Mouse (Mus musculus): ENCODE measurements around the gene Xpa. TPM values are rescaled to one million over a fixed set of nuclear protein-coding genes. Genes with fewer than 3 reads are reported as not detected.
"Not testable (repeated sequence)": the region's sequence is repeated elsewhere in the genome, so short reads cannot be mapped to it uniquely, and the experiment has no call there.

Gene Xpa
- total RNA-seq (2021) = 1 to 10 TPM; 6.4 to 6.7 TPM
- long read RNA-seq, experiment 1, partial matches to known transcripts = 0 of 2 reads
- long read RNA-seq, experiment 1, other reads (novel, unspliced or antisense) = 1 of 2 reads
- long read RNA-seq, experiment 2, transcript Xpa-201 (6 exons, 955 nt) = major isoform, 8 of 15 reads
- long read RNA-seq, experiment 2, partial matches to known transcripts = 0 of 15 reads
- long read RNA-seq, experiment 2, other reads (novel, unspliced or antisense) = 6 of 15 reads

DNA sequence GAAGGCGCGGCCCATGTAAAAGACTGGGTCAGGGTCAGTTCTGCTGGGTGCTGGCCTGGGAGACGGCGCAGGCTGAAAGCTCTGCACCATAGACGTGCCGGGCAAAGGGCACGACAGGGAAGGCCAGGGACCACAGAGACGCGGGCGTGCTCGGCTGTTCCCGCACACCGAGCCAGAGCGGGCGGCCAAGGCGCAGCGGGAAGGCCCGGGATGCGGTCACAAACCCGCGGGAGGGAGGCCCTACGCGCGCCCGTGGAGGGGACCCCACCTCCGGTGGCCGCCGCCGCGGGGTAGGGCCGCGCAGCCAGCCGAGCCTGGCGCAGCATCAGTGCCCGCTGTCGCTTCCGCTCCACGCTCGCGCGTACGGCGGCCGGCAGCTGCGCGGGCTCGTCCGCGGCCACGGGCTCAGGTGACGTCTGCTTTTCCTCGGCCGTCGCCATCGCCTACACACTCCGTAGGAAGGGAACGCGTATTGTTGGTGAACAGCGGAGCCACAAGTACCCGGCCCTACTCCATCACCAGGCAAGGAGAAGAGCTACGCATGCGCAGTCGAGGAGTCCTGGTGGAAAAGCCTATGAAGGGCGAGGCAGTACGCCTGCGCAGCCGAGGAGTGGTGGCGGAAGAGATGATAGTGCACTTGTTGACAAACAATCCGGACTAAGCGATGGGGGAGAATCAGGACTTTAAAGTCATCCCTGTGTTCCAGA lies at the start of gene Xpa:
Gene Xpa, minus strand, starts transcription at position 531 of the 707 bp plus-strand sequence.
- DNase-seq = peak; percentile 89 to 94
- intact Hi-C loops (cut with DNase I) = loop anchor here (10.0 kb wide), 1 partner anchor 249 kb away; no protein-coding TSS in a partner anchor

GRCm38 (mm10) chr4:46235871-46236270 lies 39.8 kb upstream of the Xpa start:
- DNase-seq = no peak
- intact Hi-C loops (cut with DNase I) = no loop called here

DNA sequence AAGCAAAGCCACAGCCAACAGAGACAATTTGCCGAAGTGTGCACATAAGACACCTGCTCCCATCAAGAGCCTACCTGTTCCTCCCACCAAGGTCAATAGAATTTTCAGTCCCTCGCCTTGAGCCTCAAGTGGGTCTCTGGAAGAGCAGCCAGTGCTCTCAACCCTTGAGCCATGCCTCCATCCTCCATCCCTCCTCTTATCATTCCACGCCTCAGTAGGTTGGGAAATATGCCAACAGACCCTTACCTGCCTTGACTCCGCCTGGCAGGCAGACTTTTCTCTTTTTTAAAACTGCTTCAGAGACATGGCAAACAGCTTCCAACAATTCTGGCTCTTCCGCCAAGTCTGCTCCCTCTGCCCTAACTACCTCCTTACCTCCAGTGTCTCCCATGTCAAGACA lies 38.6 kb upstream of the Xpa start:
- no peak for DNase-seq
- intact Hi-C loops (cut with DNase I) = no loop called here

- intact Hi-C loops (cut with DNase I) = no loop called here
- no peak for DNase-seq
Measured at GRCm38 (mm10) chr4:46226972-46227535, 30.9 kb upstream of the Xpa start.

DNA sequence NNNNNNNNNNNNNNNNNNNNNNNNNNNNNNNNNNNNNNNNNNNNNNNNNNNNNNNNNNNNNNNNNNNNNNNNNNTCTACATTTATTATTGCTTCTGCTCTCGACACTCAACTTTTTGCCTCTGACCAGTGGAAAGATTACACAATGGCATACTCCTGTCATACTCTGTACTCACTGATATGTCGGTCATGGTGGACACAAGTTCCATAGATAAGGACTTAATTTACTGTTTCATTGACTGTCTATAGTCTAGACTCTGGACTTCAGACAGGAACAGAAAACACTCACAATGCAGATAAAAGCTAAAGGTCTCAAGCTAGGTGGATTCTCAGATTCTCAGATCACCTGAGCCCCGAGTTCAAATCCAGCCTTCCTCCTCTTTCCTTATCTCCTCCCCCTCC lies 25.0 kb upstream of the Xpa start:
- intact Hi-C loops (cut with DNase I) = no loop called here
- no peak for DNase-seq

DNA sequence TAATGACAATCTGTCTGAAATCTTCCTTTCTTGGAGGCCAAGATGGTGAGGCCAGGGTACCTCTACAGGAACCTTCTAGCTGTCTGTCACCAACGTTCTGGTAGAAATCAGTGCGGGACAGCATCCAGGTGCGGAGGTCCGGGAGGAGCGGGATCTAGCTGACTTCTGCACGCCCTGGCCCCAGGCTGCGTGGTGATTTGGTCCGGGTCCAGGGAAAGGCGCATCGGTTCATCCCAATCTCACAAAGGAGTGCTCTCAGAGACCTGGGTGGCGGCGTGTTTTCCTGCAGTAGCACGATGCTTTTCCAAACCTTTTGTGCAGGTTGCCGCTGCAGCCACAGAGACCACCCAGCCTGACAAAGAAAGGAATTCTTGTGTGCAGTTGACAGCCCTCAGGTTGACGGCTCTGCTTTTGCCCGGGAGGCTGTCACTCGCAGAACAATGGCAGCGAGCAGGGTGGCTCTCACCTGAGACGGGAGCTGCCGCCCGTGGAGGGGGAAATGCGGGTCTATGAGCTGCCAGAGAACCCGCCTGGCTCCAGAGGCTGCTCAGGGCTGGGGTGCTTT lies 6.5 kb upstream of the Xpa start:
- intact Hi-C loops (cut with DNase I) = loop anchor here (10.0 kb wide), 1 partner anchor 172 kb away; no protein-coding TSS in a partner anchor
- no peak for DNase-seq

- intact Hi-C loops (cut with DNase I) = loop anchor here (10.0 kb wide), 1 partner anchor 173 kb away; no protein-coding TSS in a partner anchor
Measured at GRCm38 (mm10) chr4:46201834-46202561, 5.9 kb upstream of the Xpa start.

GRCm38 (mm10) chr4:46198064-46198463 lies 2.0 kb upstream of the Xpa start:
- DNase-seq = no peak
- intact Hi-C loops (cut with DNase I) = loop anchor here (10.0 kb wide), 1 partner anchor 247 kb away; no protein-coding TSS in a partner anchor

More at GRCm38 (mm10) chr4:46201834-46202561, 5.9 kb upstream of the Xpa start:
- peak; percentile 22 to 33 for DNase-seq

DNA sequence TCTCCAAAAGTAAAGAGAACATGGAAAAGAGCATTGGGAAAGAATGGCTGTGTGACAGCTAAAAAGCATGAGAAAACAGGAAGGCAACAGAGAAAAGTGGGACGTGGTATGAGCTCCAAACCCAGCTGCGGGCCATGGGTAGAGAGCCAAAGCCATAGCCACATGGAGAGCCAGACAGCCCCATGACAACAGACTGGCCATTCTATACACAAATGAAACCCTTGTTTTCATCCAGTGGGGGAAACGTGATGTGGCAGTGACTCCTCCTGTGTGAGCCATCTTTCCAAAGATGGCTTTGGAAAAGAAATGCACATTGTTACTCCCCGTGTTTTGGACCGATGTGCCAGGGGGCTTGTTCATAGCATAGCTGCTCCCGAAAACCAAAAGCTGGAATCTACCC lies 402 bp upstream of the Xpa start:
- intact Hi-C loops (cut with DNase I) = loop anchor here (10.0 kb wide), 1 partner anchor 248 kb away; no protein-coding TSS in a partner anchor
- DNase-seq = no peak

GRCm38 (mm10) chr4:46192011-46192410 lies 4.1 kb downstream of the Xpa start:
- intact Hi-C loops (cut with DNase I) = loop anchor here (10.0 kb wide), 1 partner anchor 253 kb away; no protein-coding TSS in a partner anchor
- DNase-seq = not testable (repeated sequence)

DNA sequence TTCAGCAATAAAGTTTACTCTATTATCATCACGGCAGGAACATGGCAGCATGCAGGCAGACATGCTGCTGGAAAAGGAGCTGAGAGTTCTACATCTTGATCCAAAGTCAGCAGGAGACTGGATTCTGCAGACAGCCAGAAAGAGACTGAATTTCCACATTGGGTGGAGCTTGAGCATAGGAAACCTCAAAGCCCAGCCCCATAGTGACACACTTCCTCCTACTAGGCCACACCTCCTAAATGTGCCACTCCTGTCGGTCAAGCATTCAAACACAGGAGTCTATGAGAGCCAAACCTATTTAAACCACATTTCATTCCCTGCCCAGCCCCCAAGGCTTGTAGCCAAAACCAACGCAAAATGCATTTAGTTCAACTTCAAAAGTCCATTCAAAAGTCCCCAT lies 9.6 kb downstream of the Xpa start:
- intact Hi-C loops (cut with DNase I) = no loop called here
- DNase-seq = no peak

GRCm38 (mm10) chr4:46185890-46186289 lies 10.2 kb downstream of the Xpa start:
- intact Hi-C loops (cut with DNase I) = no loop called here
- no peak for DNase-seq

DNA sequence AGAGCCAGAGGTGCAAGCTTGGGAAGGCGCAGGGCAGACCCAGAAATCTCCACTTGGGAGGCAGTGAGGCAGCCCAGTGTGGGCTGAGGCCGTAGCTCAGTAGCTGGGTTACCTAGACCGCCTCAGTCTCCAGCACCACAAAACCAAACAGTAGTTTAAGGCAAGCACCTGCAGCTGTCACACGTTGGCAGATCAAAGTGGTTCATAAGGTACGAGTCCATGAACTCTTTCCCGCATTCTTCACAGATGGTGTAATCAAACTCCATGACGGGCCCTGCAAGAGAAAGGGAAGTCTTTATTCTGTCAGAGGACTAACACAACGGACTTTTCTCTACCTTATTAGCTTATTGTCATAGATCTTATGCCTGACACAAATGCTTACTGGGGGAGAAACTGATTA lies 10.7 kb downstream of the Xpa start:
- intact Hi-C loops (cut with DNase I) = no loop called here
- no peak for DNase-seq

GRCm38 (mm10) chr4:46182181-46182580 lies 13.9 kb downstream of the Xpa start:
- DNase-seq = no peak
- intact Hi-C loops (cut with DNase I) = no loop called here

GRCm38 (mm10) chr4:46181168-46181567 lies 14.9 kb downstream of the Xpa start:
- intact Hi-C loops (cut with DNase I) = no loop called here
- no peak for DNase-seq

- intact Hi-C loops (cut with DNase I) = no loop called here
Measured at GRCm38 (mm10) chr4:46177496-46177895, 18.6 kb downstream of the Xpa start.

DNA sequence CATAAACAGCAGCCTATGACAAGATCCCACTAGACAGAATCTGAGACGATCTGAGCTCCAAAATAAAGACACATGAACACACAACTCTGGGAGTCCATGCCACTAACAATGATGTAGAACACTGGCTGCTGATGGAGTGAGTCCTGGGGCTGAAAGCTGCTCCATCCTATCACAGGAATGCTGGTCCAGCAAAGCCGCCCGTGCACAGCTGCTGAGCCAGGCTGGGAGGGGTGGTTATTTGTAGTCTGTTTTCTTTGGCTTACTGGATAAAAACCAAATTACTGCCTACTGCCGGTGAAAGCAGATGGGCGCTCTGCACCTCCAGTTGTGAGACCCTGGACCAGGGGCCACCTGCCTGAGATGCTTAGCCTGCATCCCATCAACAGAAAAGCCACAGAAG lies 19.1 kb downstream of the Xpa start:
- intact Hi-C loops (cut with DNase I) = no loop called here
- no peak for DNase-seq

More at GRCm38 (mm10) chr4:46177496-46177895, 18.6 kb downstream of the Xpa start:
- no peak for DNase-seq

DNA sequence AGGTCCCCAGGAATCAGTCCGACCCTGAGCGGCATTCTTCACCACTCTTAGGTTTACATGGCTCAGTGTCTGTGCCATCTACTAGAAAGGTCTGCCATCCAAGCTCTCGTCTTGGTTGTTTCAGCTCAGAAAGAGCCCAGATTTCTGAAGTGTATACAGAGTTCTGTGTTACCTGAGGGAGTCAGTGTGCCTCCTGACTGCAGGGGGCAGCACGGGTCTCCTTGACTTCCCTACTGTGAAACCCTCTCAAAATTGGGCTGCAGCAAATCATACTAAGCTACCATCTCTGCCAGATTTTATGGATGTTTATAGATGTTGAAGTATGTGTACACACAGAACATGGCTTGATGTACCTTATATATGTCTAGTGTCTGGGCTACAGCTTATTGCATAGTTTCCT lies 19.8 kb downstream of the Xpa start:
- intact Hi-C loops (cut with DNase I) = no loop called here
- DNase-seq = no peak

GRCm38 (mm10) chr4:46171761-46172160 lies 24.4 kb downstream of the Xpa start:
- no peak for DNase-seq
- intact Hi-C loops (cut with DNase I) = no loop called here

GRCm38 (mm10) chr4:46165831-46166230 lies 30.3 kb downstream of the Xpa start:
- intact Hi-C loops (cut with DNase I) = no loop called here
- no peak for DNase-seq
